Mouse (Mus musculus): ENCODE data around the gene Glrx. TPM values are rescaled to one million over a fixed set of nuclear protein-coding genes. Genes with fewer than 3 reads are reported as not detected.

Glrx gene
- total and polyA plus RNA-seq, 3 experiments, result 36.6 to 48.5 (median 38.8) TPM

GRCm38 (mm10) chr13:75840752-75841285 lies 1.2 kb downstream of the Glrx start:
- DNase-seq, result peak; percentile 24 to 33
- Histone ChIP-seq H3K4me3 (peak overlapping the region; percentile 61), H3K27me3 (ENCODE audit: control insufficient read depth, insufficient read depth, low read length) (no peaks in the 10 kb centered on the region), H3K9ac (ENCODE audit: low read depth, low read length) (peak overlapping the region; percentile 26), H3K79me2 (replicated peaks; ENCODE audit: control insufficient read depth, insufficient read depth, low read length) (no peaks in the 10 kb centered on the region), H3K4me1 (ENCODE audit: control insufficient read depth, insufficient read depth, low read length) (peaks cover 8% of the 10 kb centered on the region), H3K36me3 (ENCODE audit: control insufficient read depth, insufficient read depth, low read length) (no peaks in the 10 kb centered on the region), H3K27ac (peak overlapping the region; percentile 57)
- 21% methylated on average over 6 of the region's 6 CpGs for WGBS
- intact Hi-C loops (cut with DNase I), result no loop called here
- no peak for TF ChIP-seq EP300 (IDR thresholded peaks at IDR 0.05; ENCODE audit: insufficient read depth, low read depth, low read length)
- TF ChIP-seq POLR2A (IDR thresholded peaks at IDR 0.05; ENCODE audit: insufficient read depth, low read depth, low read length), result no peak
- no peak for TF ChIP-seq CTCF (IDR thresholded peaks at IDR 0.05)

- Histone ChIP-seq H3K4me3 (no peak overlapping the region), H3K36me3 (ENCODE audit: control insufficient read depth, insufficient read depth, low read length) (no peaks in the 10 kb centered on the region), H3K27me3 (ENCODE audit: control insufficient read depth, insufficient read depth, low read length) (no peaks in the 10 kb centered on the region), H3K79me2 (replicated peaks; ENCODE audit: control insufficient read depth, insufficient read depth, low read length) (no peaks in the 10 kb centered on the region), H3K27ac (no peak overlapping the region), H3K4me1 (ENCODE audit: control insufficient read depth, insufficient read depth, low read length) (peaks cover 8% of the 10 kb centered on the region), H3K9ac (ENCODE audit: low read depth, low read length) (no peak overlapping the region)
- TF ChIP-seq EP300 (IDR thresholded peaks at IDR 0.05; ENCODE audit: insufficient read depth, low read depth, low read length) (no peak), POLR2A (IDR thresholded peaks at IDR 0.05; ENCODE audit: insufficient read depth, low read depth, low read length) (no peak), CTCF (IDR thresholded peaks at IDR 0.05) (no peak)
- intact Hi-C loops (cut with DNase I), result no loop called here
- 81% methylated on average over 3 of the region's 3 CpGs for WGBS
- no peak for DNase-seq
Measured at GRCm38 (mm10) chr13:75841950-75842349, 2.3 kb downstream of the Glrx start.

GRCm38 (mm10) chr13:75843331-75843730 lies 3.7 kb downstream of the Glrx start:
- WGBS, result 96% methylated on average over 5 of the region's 5 CpGs
- DNase-seq, result no peak
- H3K36me3 ChIP-seq (ENCODE audit: control insufficient read depth, insufficient read depth, low read length), result no peaks in the 10 kb centered on the region; the same call in 1 of the 2 replicates
- intact Hi-C loops (cut with DNase I), result no loop called here
- TF ChIP-seq POLR2A (IDR thresholded peaks at IDR 0.05; ENCODE audit: insufficient read depth, low read depth, low read length) (no peak), EP300 (IDR thresholded peaks at IDR 0.05; ENCODE audit: insufficient read depth, low read depth, low read length) (no peak), CTCF (IDR thresholded peaks at IDR 0.05) (no peak)
- no peak overlapping the region for H3K4me3 ChIP-seq
- peaks cover 8% of the 10 kb centered on the region for H3K4me1 ChIP-seq (ENCODE audit: control insufficient read depth, insufficient read depth, low read length)
- no peak overlapping the region for H3K27ac ChIP-seq
- H3K9ac ChIP-seq (ENCODE audit: low read depth, low read length), result no peak overlapping the region
- no peaks in the 10 kb centered on the region for H3K27me3 ChIP-seq (ENCODE audit: control insufficient read depth, insufficient read depth, low read length)
- no peaks in the 10 kb centered on the region for H3K79me2 ChIP-seq (replicated peaks; ENCODE audit: control insufficient read depth, insufficient read depth, low read length)

GRCm38 (mm10) chr13:75843993-75844683 lies 4.5 kb downstream of the Glrx start:
- Histone ChIP-seq H3K27ac (no peak overlapping the region), H3K4me3 (no peak overlapping the region), H3K9ac (ENCODE audit: low read depth, low read length) (no peak overlapping the region), H3K27me3 (ENCODE audit: control insufficient read depth, insufficient read depth, low read length) (no peaks in the 10 kb centered on the region), H3K79me2 (replicated peaks; ENCODE audit: control insufficient read depth, insufficient read depth, low read length) (no peaks in the 10 kb centered on the region), H3K36me3 (ENCODE audit: control insufficient read depth, insufficient read depth, low read length) (no peaks in the 10 kb centered on the region; the same call in 1 of the 2 replicates), H3K4me1 (ENCODE audit: control insufficient read depth, insufficient read depth, low read length) (peaks cover 8% of the 10 kb centered on the region)
- 74% methylated on average over 8 of the region's 8 CpGs for WGBS
- no peak for TF ChIP-seq EP300 (IDR thresholded peaks at IDR 0.05; ENCODE audit: insufficient read depth, low read depth, low read length)
- TF ChIP-seq POLR2A (IDR thresholded peaks at IDR 0.05; ENCODE audit: insufficient read depth, low read depth, low read length), result no peak
- TF ChIP-seq CTCF (IDR thresholded peaks at IDR 0.05), result no peak
- DNase-seq, result peak in 1 of 2 experiments; percentile 11
- intact Hi-C loops (cut with DNase I), result no loop called here

- no peak overlapping the region for H3K9ac ChIP-seq (ENCODE audit: low read depth, low read length)
- DNase-seq, result no peak
- no peak for TF ChIP-seq CTCF (IDR thresholded peaks at IDR 0.05)
- no peak for TF ChIP-seq POLR2A (IDR thresholded peaks at IDR 0.05; ENCODE audit: insufficient read depth, low read depth, low read length)
- no peak for TF ChIP-seq EP300 (IDR thresholded peaks at IDR 0.05; ENCODE audit: insufficient read depth, low read depth, low read length)
- H3K4me3 ChIP-seq, result no peak overlapping the region
- no peaks in the 10 kb centered on the region; the same call in 1 of the 2 replicates for H3K36me3 ChIP-seq (ENCODE audit: control insufficient read depth, insufficient read depth, low read length)
- intact Hi-C loops (cut with DNase I), result no loop called here
- no peak overlapping the region for H3K27ac ChIP-seq
- 93% methylated on average over 2 of the region's 2 CpGs for WGBS
- H3K27me3 ChIP-seq (ENCODE audit: control insufficient read depth, insufficient read depth, low read length), result no peaks in the 10 kb centered on the region
- no peaks in the 10 kb centered on the region for H3K79me2 ChIP-seq (replicated peaks; ENCODE audit: control insufficient read depth, insufficient read depth, low read length)
- peaks cover 5% of the 10 kb centered on the region; the same call in 1 of the 2 replicates for H3K4me1 ChIP-seq (ENCODE audit: control insufficient read depth, insufficient read depth, low read length)
Measured at GRCm38 (mm10) chr13:75844833-75845518, 5.3 kb downstream of the Glrx start.

Data from heart, adult 2 months (tissue).